Mouse (Mus musculus) lung, embryonic 15.5 days (tissue): ENCODE results near the gene Hist1h2ah. TPM values are rescaled to one million over a fixed set of nuclear protein-coding genes. Genes with fewer than 3 reads are reported as not detected.
A peak's percentile ranks its signal among the peaks of the same experiment; 100 is the strongest.
"Not testable (repeated sequence)": the region's sequence is repeated elsewhere in the genome, so short reads cannot be mapped to it uniquely, and the experiment has no call there.

Experiments
- ATAC-seq: fragments of 200-750 bp; cut with Nextera tagmentation; 2 replicates; pipeline ENCODE4 v1.8.0; 2017; ENCODE audit warnings: moderate number of reproducible peaks, borderline replicate concordance; ENCODE audit not compliant: low FRiP score, low TSS enrichment; ENCODE audit errors: extremely low read depth
- H3K27ac ChIP-seq: fragments of 300-500 bp; sonication (generic); 2 replicates; pipeline ENCODE4 v1.5.1; 2015; ENCODE audit warnings: moderate library complexity, mild to moderate bottlenecking, inconsistent platforms
- H3K27me3 ChIP-seq: fragments of 300-500 bp; sonication (generic); 2 replicates; pipeline ENCODE4 v1.6.1; 2015; ENCODE audit warnings: inconsistent platforms
- H3K36me3 ChIP-seq: fragments of 300-500 bp; sonication (generic); 2 replicates; pipeline ENCODE4 v1.6.1; 2015; ENCODE audit warnings: inconsistent platforms
- H3K4me1 ChIP-seq: fragments of 300-500 bp; sonication (generic); 2 replicates; pipeline ENCODE4 v1.6.1; 2015; ENCODE audit warnings: inconsistent platforms
- H3K4me2 ChIP-seq: fragments of 300-500 bp; sonication (generic); 2 replicates; pipeline ENCODE4 v1.6.1; 2015; ENCODE audit warnings: inconsistent platforms, mild to moderate bottlenecking, moderate library complexity
- H3K4me3 ChIP-seq: fragments of 300-500 bp; sonication (generic); 2 replicates; pipeline ENCODE4 v1.5.1; 2015; ENCODE audit warnings: mild to moderate bottlenecking, inconsistent platforms
- H3K9ac ChIP-seq: fragments of 300-500 bp; sonication (generic); 2 replicates; pipeline ENCODE4 v1.6.1; 2015; ENCODE audit warnings: inconsistent platforms
- H3K9me3 ChIP-seq: fragments of 300-500 bp; sonication (generic); 2 replicates; pipeline ENCODE4 v1.6.1; 2016; ENCODE audit warnings: inconsistent platforms
- WGBS: fragments of 180-500 bp; shearing (Covaris S2); methylation state at CpG from one replicate; pipeline ENCODE4 v1.1.7; 2015; 5-methylcytosine and 5-hydroxymethylcytosine counted together
- polyA plus RNA-seq: library from polyadenylated mRNA; unstranded; fragments of >200 nt; fragmentation: Nextera tagmentation; extraction: Ambion mirVana; gene quantifications from 2 replicates; pipeline ENCODE4 v1.2.1, GENCODE M21; 2015

The Hist1h2ah gene
- polyA plus RNA-seq: 8.1 and 8.2 TPM in 2 replicates

DNA sequence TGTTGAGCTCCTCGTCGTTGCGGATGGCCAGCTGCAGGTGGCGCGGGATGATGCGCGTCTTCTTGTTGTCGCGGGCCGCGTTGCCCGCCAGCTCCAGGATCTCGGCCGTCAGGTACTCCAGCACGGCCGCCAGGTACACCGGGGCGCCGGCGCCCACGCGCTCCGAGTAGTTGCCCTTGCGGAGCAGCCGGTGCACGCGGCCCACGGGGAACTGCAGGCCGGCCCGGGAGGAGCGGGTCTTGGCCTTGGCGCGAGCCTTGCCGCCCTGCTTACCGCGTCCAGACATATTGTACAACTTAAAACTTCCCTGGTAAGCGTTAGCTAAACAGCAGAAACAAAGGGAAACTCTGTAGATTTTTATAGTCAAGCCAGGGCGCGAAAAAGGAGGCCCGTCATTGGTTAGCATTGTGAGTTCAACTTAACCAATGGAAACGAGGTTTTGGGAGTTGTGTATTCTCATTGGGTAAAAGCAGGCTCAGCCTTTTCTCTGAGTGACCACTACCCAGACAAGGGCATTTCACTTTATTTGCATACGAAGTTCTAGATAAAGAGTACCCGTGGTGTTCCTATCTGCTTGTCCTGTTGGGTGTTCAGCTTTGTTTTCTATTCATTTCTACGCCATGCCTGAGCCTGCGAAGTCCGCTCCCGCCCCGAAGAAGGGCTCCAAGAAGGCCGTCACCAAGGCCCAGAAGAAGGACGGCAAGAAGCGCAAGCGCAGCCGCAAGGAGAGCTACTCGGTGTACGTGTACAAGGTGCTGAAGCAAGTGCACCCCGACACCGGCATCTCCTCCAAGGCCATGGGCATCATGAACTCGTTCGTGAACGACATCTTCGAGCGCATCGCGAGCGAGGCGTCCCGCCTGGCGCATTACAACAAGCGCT, at the start of gene Hist1h2ah, which contains the start of gene Hist1h2bk:
Hist1h2ah (minus strand) TSS at position 302 of the 882 bp plus-strand sequence.
Hist1h2bk (plus strand) TSS at position 604 of the 882 bp plus-strand sequence.
- peak within 1 kb of the TSS; percentile 93 for H3K27ac ChIP-seq
- peak within 1 kb of the TSS; percentile 45 for H3K4me3 ChIP-seq
- ATAC-seq: peak; percentile 99
- H3K27me3 ChIP-seq, H3K9me3 ChIP-seq, H3K36me3 ChIP-seq: not testable (repeated sequence)
- 1% methylated on average over 28 of the region's 69 CpGs for WGBS
- H3K4me1 ChIP-seq: peaks cover 32% of the 10 kb centered on the region
- peak within 1 kb of the TSS; percentile 61 for H3K9ac ChIP-seq
- H3K4me2 ChIP-seq: peak within 1 kb of the TSS; percentile 73

DNA sequence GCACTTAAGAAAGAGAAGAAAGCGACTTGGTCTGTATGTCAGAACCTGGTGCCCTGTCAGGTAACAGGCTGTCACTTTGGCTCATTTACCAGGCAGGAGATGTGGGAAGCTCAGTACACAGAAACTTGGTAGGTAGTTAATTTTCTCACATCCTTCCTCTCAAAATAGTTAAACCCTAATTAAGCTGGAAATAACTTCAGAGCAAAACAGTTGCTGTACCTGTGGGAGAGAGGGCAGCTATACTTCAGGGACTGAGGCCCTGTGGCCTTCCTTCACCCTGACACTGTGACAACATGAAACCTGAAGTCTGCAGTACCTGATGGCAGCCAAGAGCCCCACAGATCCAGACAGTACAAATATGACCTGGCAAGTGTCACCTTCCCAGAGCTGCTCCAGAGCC, 48.8 kb upstream of the Hist1h2ah start, which contains the start of gene Vmn1r188:
Vmn1r188 (plus strand) TSS at position 301 of the 400 bp plus-strand sequence.
- H3K4me1 ChIP-seq, ATAC-seq, H3K9ac ChIP-seq, H3K36me3 ChIP-seq, H3K27me3 ChIP-seq, H3K4me3 ChIP-seq, H3K4me2 ChIP-seq, H3K27ac ChIP-seq, H3K9me3 ChIP-seq: not testable (repeated sequence)
- WGBS: 70% methylated on average over 1 of the region's 1 CpGs

- Histone ChIP-seq H3K36me3 (no peaks in the 10 kb centered on the region), H3K4me3 (no peak overlapping the region), H3K9me3 (no peaks in the 10 kb centered on the region), H3K27ac (no peak overlapping the region), H3K9ac (no peak overlapping the region), H3K4me2 (no peak overlapping the region), H3K4me1 (no peaks in the 10 kb centered on the region), H3K27me3 (no peaks in the 10 kb centered on the region)
- 26% methylated on average over 1 of the region's 1 CpGs for WGBS
- ATAC-seq: no peak
Measured at GRCm38 (mm10) chr13:22063468-22063867, 28.1 kb upstream of the Hist1h2ah start.

DNA sequence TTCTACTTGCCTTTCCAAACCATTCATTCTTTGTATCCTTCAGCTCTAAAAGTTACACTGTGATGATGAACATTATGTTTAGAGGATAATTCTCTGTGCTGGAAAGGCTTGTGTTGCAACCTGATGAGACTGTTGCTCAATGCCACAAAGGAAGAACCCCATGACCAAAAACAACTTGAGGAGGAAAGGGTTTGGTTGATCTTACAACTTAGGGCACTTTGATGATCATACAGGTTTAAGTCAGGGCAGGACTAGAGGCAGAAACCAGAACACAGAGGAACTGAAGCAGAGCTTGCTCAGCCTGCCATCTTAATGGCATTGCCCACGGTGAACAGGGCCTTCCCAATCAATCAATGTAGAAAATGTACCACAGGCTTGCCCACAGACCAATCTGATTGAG, 26.1 kb upstream of the Hist1h2ah start:
- Histone ChIP-seq H3K4me1 (no peaks in the 10 kb centered on the region), H3K9ac (no peak overlapping the region), H3K27ac (no peak overlapping the region), H3K9me3 (no peaks in the 10 kb centered on the region), H3K4me2 (no peak overlapping the region), H3K36me3 (no peaks in the 10 kb centered on the region), H3K4me3 (no peak overlapping the region), H3K27me3 (no peaks in the 10 kb centered on the region)
- 59% methylated on average over 1 of the region's 1 CpGs for WGBS
- ATAC-seq: no peak

GRCm38 (mm10) chr13:22053754-22054153, 18.4 kb upstream of the Hist1h2ah start:
- H3K4me1 ChIP-seq: no peaks in the 10 kb centered on the region
- no peak overlapping the region for H3K9ac ChIP-seq
- WGBS: 94% methylated on average over 1 of the region's 1 CpGs

GRCm38 (mm10) chr13:22051523-22051859, 16.1 kb upstream of the Hist1h2ah start:
- WGBS: 10% methylated on average over 5 of the region's 5 CpGs
- Histone ChIP-seq H3K27me3 (no peaks in the 10 kb centered on the region), H3K9me3 (no peaks in the 10 kb centered on the region), H3K9ac (peak overlapping the region; percentile 36), H3K4me2 (peak overlapping the region; percentile 64), H3K27ac (peak overlapping the region; percentile 90), H3K36me3 (no peaks in the 10 kb centered on the region), H3K4me1 (no peaks in the 10 kb centered on the region), H3K4me3 (peak overlapping the region; percentile 53)
- ATAC-seq: no peak

More at GRCm38 (mm10) chr13:22053754-22054153, 18.4 kb upstream of the Hist1h2ah start:
- H3K27me3 ChIP-seq: no peaks in the 10 kb centered on the region
- no peak overlapping the region for H3K4me3 ChIP-seq
- H3K9me3 ChIP-seq: no peaks in the 10 kb centered on the region
- no peaks in the 10 kb centered on the region for H3K36me3 ChIP-seq
- no peak for ATAC-seq
- H3K4me2 ChIP-seq: no peak overlapping the region
- no peak overlapping the region for H3K27ac ChIP-seq

GRCm38 (mm10) chr13:22050591-22051522, 15.5 kb upstream of the Hist1h2ah start:
- peak; percentile 94 for ATAC-seq
- no peaks in the 10 kb centered on the region for H3K9me3 ChIP-seq
- H3K4me2 ChIP-seq: peak overlapping the region; percentile 64
- H3K4me1 ChIP-seq: no peaks in the 10 kb centered on the region
- H3K27me3 ChIP-seq: no peaks in the 10 kb centered on the region
- peak overlapping the region; percentile 90 for H3K27ac ChIP-seq
- H3K9ac ChIP-seq: peak overlapping the region; percentile 36
- under 1% methylated on average over 52 of the region's 52 CpGs for WGBS
- H3K36me3 ChIP-seq: no peaks in the 10 kb centered on the region
- H3K4me3 ChIP-seq: peak overlapping the region; percentile 53

GRCm38 (mm10) chr13:22049737-22050440, 14.5 kb upstream of the Hist1h2ah start:
- H3K9ac ChIP-seq: peak overlapping the region; percentile 33
- H3K27me3 ChIP-seq: no peaks in the 10 kb centered on the region
- ATAC-seq: peak; percentile 38; the same call in 1 of the 2 replicates
- H3K4me2 ChIP-seq: peak overlapping the region; percentile 64
- no peaks in the 10 kb centered on the region for H3K36me3 ChIP-seq
- H3K9me3 ChIP-seq: no peaks in the 10 kb centered on the region
- WGBS: 1% methylated on average over 14 of the region's 14 CpGs
- H3K4me1 ChIP-seq: no peaks in the 10 kb centered on the region
- H3K4me3 ChIP-seq: peak overlapping the region; percentile 53
- peak overlapping the region; percentile 90 for H3K27ac ChIP-seq

- no peak overlapping the region for H3K4me3 ChIP-seq
- WGBS: 80% methylated on average over 2 of the region's 2 CpGs
- H3K36me3 ChIP-seq: no peaks in the 10 kb centered on the region
- H3K27me3 ChIP-seq: no peaks in the 10 kb centered on the region
- H3K9me3 ChIP-seq: no peaks in the 10 kb centered on the region
- no peak for ATAC-seq
- no peak overlapping the region for H3K27ac ChIP-seq
- no peak overlapping the region for H3K4me2 ChIP-seq
- no peak overlapping the region for H3K9ac ChIP-seq
- H3K4me1 ChIP-seq: peaks cover 7% of the 10 kb centered on the region; the same call in 1 of the 2 replicates
Measured at GRCm38 (mm10) chr13:22049041-22049440, 13.7 kb upstream of the Hist1h2ah start.

GRCm38 (mm10) chr13:22045311-22045710, 9.9 kb upstream of the Hist1h2ah start:
- Histone ChIP-seq H3K27me3 (no peaks in the 10 kb centered on the region), H3K4me1 (peaks cover 14% of the 10 kb centered on the region), H3K4me2 (no peak overlapping the region), H3K9ac (no peak overlapping the region), H3K36me3 (no peaks in the 10 kb centered on the region), H3K27ac (no peak overlapping the region), H3K4me3 (no peak overlapping the region), H3K9me3 (no peaks in the 10 kb centered on the region)
- WGBS: 52% methylated on average over 2 of the region's 2 CpGs
- ATAC-seq: no peak
